Mouse (Mus musculus): ENCODE measurements at regions not wholly inside any gene's neighbourhood (a gene's known extent, or its start where the extent isn't known, plus 50 kb on each side); places are given as distances from the start of the nearest gene placed in this dataset.
"Not testable (repeated sequence)": the region's sequence is repeated elsewhere in the genome, so short reads cannot be mapped to it uniquely, and the experiment has no call there.

DNA sequence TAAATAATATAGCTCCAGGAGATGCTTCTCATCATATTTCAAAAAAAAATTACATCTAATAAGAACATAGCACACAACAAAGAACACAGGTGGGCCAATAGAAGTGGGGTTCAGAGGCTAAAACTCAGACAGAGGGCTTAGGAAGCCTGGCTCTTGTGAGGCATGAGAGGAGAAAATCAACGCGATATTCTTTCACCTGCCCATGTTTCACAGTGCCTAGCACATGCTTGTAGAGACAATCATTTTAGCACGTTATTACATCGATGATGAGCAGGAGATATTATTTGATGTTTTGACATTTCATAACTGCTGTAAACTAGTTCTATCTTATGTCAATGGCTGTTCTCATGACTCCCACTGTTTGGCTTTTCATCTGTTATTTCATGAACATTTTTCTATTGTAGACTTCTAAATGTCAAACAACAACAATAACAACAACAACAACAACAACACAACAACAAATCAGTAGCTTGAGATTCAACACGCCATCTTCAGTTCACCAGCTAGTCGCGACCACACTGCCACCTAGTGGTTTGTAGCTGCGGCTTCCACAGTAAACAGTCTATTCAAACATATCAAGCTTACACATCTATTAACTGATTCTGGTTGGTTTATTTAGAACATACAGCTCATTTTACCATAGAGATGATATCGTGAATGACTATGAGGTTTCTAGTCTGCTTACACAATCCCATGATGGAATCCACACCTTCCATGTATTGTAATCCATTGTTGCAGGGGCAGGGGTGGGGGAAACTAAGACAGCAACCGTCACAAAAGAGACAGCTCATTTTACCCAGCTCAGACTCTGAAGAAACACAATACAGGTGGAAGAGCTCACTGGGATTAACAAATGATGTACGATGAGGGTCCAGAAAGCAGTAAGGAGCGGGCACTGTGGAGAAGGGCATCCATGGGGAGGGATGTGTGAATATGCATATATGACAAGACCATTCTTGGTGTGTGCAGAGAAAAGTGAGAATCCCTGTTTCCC lies 60.5 kb upstream of the Tmem200a start:
- peak; percentile 66 for ATAC-seq

- no peak for ATAC-seq
Measured at GRCm38 (mm10) chr10:26152586-26152985, 73.7 kb upstream of the Tmem200a start.

DNA sequence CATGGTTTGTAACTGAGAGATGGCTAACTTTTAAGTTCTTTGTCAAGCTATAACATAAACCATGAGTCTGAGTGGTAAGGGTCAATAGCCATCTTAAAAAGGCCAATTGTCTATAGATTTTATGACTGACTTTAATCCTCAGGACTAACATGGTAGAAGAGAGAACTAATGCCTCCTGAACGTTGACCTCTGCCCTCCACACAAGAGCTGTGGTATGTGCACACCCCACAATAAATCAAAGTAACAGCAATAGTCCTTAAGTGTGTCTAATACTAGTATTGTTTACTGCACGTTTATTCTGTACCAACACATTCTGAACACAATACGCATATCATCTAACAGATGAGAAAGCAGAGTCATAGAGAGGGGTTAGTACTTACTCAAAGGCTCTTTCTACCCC lies 70.7 kb upstream of the Samd3 start:
- no peak for ATAC-seq

DNA sequence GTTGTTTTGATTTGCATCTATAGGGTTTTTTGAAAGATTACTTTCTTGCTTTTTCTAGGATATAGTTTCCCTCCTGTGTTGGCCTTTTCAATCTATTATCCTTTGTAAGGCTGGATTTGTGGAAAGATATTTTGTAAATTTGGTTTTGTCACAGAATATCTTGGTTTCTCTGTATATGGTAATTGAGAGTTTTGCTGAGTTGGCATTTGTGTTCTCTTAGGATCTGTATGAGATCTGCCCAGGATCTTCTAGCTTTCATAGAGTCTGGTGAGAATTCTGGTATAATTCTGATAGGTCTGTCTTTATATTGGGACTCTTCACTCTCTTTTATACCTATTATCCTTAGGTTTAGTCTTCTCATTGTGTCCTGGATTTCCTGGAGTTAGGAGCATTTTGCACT lies 68.4 kb upstream of the Samd3 start:
- not testable (repeated sequence) for ATAC-seq

DNA sequence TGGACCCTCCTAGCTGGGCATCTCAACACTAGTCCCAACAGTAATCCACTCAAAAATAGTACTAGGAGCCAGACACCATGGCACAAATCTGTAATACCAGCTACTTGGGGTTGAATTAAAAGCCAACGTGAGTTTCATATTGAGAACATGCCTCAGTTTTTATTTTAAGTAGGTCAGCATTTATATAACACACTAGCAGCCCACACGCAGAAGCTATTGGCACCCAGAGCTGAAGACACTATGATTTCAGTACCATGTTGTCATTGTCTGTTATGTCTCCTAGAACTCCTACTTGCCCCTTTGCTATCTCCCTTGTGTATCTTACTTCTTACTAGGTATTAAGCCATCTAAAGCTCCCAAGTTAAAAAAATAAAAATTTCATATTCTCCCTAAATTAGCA lies 65.0 kb upstream of the Samd3 start:
- no peak for ATAC-seq

GRCm38 (mm10) chr10:26177591-26177990 lies 51.9 kb upstream of the Samd3 start:
- no peak for ATAC-seq

GRCm38 (mm10) chr10:26178356-26178755 lies 51.2 kb upstream of the Samd3 start:
- ATAC-seq: no peak

Data from activated CD4-positive, CD25-positive, alpha-beta regulatory T cell, adult 4 months (primary cell).